Mouse (Mus musculus) cortical plate, adult 2 months (tissue): ENCODE measurements around the gene Zmynd12.

Experiments used
- CTCF ChIP-seq: fragments of 200-500 bp; IDR thresholded peaks from 2 replicates; pipeline ENCODE4 v1.5.1; 2011; ENCODE audit warnings: mild to moderate bottlenecking, control low read depth, low read length; ENCODE audit not compliant: insufficient read depth; ENCODE audit errors: extremely low read depth
- POLR2A ChIP-seq: fragments of 200-500 bp; IDR thresholded peaks from 2 replicates; pipeline ENCODE4 v1.6.1; 2011; ENCODE audit warnings: mild to moderate bottlenecking, low read length, control low read depth; ENCODE audit not compliant: insufficient read depth; ENCODE audit errors: extremely low read depth

GRCm38 (mm10) chr4:119489666-119490065 is 67.1 kb downstream of the Zmynd12 start:
- TF ChIP-seq CTCF (no peak), POLR2A (no peak)
